Mouse (Mus musculus): ENCODE data around the gene Slc16a9.
A peak's percentile ranks its signal among the peaks of the same experiment; 100 is the strongest.
"Not testable (repeated sequence)": the region's sequence is repeated elsewhere in the genome, so short reads cannot be mapped to it uniquely, and the experiment has no call there.

Gene Slc16a9

GRCm38 (mm10) chr10:70244921-70245558, at the start of gene Slc16a9:
TSS of gene Slc16a9 (plus strand) at chr10:70245100.
- peak; percentile 57 for DNase-seq

- no peak for DNase-seq
These were observed 49.6 kb upstream of the Slc16a9 start for GRCm38 (mm10) chr10:70195279-70195678.

- peak; percentile 36 for DNase-seq
These were observed 49.1 kb upstream of the Slc16a9 start for GRCm38 (mm10) chr10:70195786-70196185.

- DNase-seq, result no peak
These were observed 48.2 kb upstream of the Slc16a9 start for GRCm38 (mm10) chr10:70196666-70197065.

GRCm38 (mm10) chr10:70197601-70198000, 47.3 kb upstream of the Slc16a9 start:
- no peak for DNase-seq

GRCm38 (mm10) chr10:70198012-70198411, 46.9 kb upstream of the Slc16a9 start:
- no peak for DNase-seq

- DNase-seq, result no peak
These were observed 45.9 kb upstream of the Slc16a9 start for GRCm38 (mm10) chr10:70198951-70199463.

- DNase-seq, result no peak
These were observed 45.3 kb upstream of the Slc16a9 start for GRCm38 (mm10) chr10:70199466-70200210.

- no peak for DNase-seq
These were observed 43.9 kb upstream of the Slc16a9 start for GRCm38 (mm10) chr10:70200889-70201500.

GRCm38 (mm10) chr10:70204505-70205399, 40.1 kb upstream of the Slc16a9 start, which contains the start of gene Mrln:
TSS of gene Mrln (plus strand) at chr10:70204664.
- DNase-seq, result peak; percentile 89

- no peak for DNase-seq
These were observed 33.6 kb upstream of the Slc16a9 start for GRCm38 (mm10) chr10:70211281-70211680.

- no peak for DNase-seq
These were observed 23.9 kb upstream of the Slc16a9 start for GRCm38 (mm10) chr10:70220971-70221370.

- DNase-seq, result not testable (repeated sequence)
These were observed 22.7 kb upstream of the Slc16a9 start for GRCm38 (mm10) chr10:70222231-70222630.

GRCm38 (mm10) chr10:70224571-70224970, 20.3 kb upstream of the Slc16a9 start:
- no peak for DNase-seq

- no peak for DNase-seq
These were observed 19.1 kb upstream of the Slc16a9 start for GRCm38 (mm10) chr10:70225760-70226159.

GRCm38 (mm10) chr10:70226608-70227007, 18.3 kb upstream of the Slc16a9 start:
- DNase-seq, result no peak

- no peak for DNase-seq
These were observed 14.5 kb upstream of the Slc16a9 start for GRCm38 (mm10) chr10:70230352-70230751.

- DNase-seq, result no peak
These were observed 7.0 kb upstream of the Slc16a9 start for GRCm38 (mm10) chr10:70237936-70238335.

GRCm38 (mm10) chr10:70242751-70243444, 2.0 kb upstream of the Slc16a9 start:
- no peak for DNase-seq

- no peak for DNase-seq
These were observed 652 bp downstream of the Slc16a9 start for GRCm38 (mm10) chr10:70245559-70245945.

- no peak for DNase-seq
These were observed 1.2 kb downstream of the Slc16a9 start for GRCm38 (mm10) chr10:70246076-70246475.

- DNase-seq, result no peak
These were observed 5.5 kb downstream of the Slc16a9 start for GRCm38 (mm10) chr10:70250354-70250753.
